Mouse (Mus musculus) ES-Bruce4 (cell line): ENCODE measurements at regions not wholly inside any gene's neighbourhood (a gene's known extent, or its start where the extent isn't known, plus 50 kb on each side); places are given as distances from the start of the nearest gene placed in this dataset.

Experiments
- CTCF ChIP-seq: IDR thresholded peaks from one replicate; pipeline ENCODE4 v1.8.1; 2011; ENCODE audit warnings: low read depth, low read length
- EP300 ChIP-seq: IDR thresholded peaks from 2 replicates; pipeline ENCODE4 v1.6.1; 2011; ENCODE audit warnings: low read depth, low read length; ENCODE audit not compliant: insufficient read depth
- POLR2A ChIP-seq: IDR thresholded peaks from one replicate; pipeline ENCODE4 v1.8.1; 2011; ENCODE audit warnings: low read length; ENCODE audit not compliant: insufficient read depth

GRCm38 (mm10) chr15:87940837-87941236 lies 396.7 kb downstream of the Fam19a5 start:
- TF ChIP-seq POLR2A (no peak), CTCF (no peak), EP300 (no peak)
